Mouse (Mus musculus) kidney, embryonic 16.5 days (tissue): ENCODE measurements around the gene Camk1g. TPM values are rescaled to one million over a fixed set of nuclear protein-coding genes. Genes with fewer than 3 reads are reported as not detected.

Experiments
- ATAC-seq: fragments of 200-750 bp; cut with Nextera tagmentation; 2 replicates; pipeline ENCODE4 v1.8.0; 2017; ENCODE audit warnings: moderate TSS enrichment; ENCODE audit not compliant: low FRiP score, low TSS enrichment
- H3K27ac ChIP-seq: fragments of 300-500 bp; sonication (generic); 2 replicates; pipeline ENCODE4 v1.5.1; 2014; ENCODE audit warnings: low read length
- H3K27me3 ChIP-seq: fragments of 300-500 bp; sonication (generic); 2 replicates; pipeline ENCODE4 v1.6.1; 2014; ENCODE audit warnings: low read length, control low read depth, mixed read lengths; ENCODE audit not compliant: insufficient read depth
- H3K36me3 ChIP-seq: fragments of 300-500 bp; sonication (generic); 2 replicates; pipeline ENCODE4 v1.6.1; 2014; ENCODE audit warnings: low read length, control low read depth, mixed read lengths; ENCODE audit not compliant: insufficient read depth
- H3K4me1 ChIP-seq: fragments of 300-500 bp; sonication (generic); 2 replicates; pipeline ENCODE4 v1.6.1; 2014; ENCODE audit warnings: low read length, control low read depth, mixed read lengths; ENCODE audit not compliant: insufficient read depth
- H3K4me2 ChIP-seq: fragments of 300-500 bp; sonication (generic); replicated peaks from 2 replicates; pipeline ENCODE4 v1.6.1; 2014; ENCODE audit warnings: low read depth, low read length
- H3K4me3 ChIP-seq: fragments of 300-500 bp; sonication (generic); 2 replicates; pipeline ENCODE4 v1.5.1; 2014; ENCODE audit warnings: mild to moderate bottlenecking, low read length
- H3K9ac ChIP-seq: fragments of 300-500 bp; sonication (generic); replicated peaks from 2 replicates; pipeline ENCODE4 v1.6.1; 2014; ENCODE audit warnings: low read length
- H3K9me3 ChIP-seq: fragments of 300-500 bp; sonication (generic); 2 replicates; pipeline ENCODE4 v1.6.1; 2016; ENCODE audit warnings: low read length, control low read depth
- WGBS: fragments of 180-500 bp; shearing (Covaris S2); extraction: QIAGEN DNeasy Blood & Tissue Kit; methylation state at CpG from one replicate; pipeline ENCODE4 v1.1.7; 2014; 5-methylcytosine and 5-hydroxymethylcytosine counted together
- polyA plus RNA-seq: library from polyadenylated mRNA; unstranded; fragments of >200 nt; fragmentation: Nextera tagmentation; extraction: Ambion mirVana; gene quantifications from 2 replicates; pipeline ENCODE4 v1.2.1, GENCODE M21; 2015

Camk1g gene
- polyA plus RNA-seq, 1 experiment from 2014 or later: 16.2 TPM

DNA sequence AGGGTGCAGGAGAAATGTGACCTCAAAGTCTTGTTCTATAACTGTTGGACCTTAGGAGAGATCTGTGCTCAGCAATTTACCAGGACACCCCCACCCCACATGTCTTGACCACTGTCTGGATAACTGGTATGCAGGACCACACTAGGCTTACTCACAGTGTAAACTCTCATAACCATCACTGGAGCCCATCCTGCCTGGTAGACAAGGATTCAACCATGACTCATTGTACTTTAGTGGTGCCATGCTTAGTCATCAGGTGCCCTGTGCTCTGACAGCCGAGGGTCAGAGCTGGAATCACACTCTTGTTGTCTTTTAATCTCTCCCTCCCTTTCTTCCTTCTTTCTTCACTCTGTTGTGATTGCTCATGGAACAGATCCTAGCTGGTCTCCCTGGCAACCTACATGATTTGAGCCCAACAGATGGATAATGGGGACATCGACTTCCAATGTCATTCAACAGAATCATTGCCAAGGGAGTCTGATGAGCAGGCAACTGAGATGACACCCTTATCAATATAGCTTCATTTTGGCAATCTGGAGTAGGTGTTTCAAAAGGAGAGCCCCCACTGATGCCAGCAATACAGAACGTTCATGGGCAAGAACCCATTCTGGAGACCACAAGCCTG lies 71.8 kb downstream of the Camk1g start:
- Histone ChIP-seq H3K36me3 (no peaks in the 10 kb centered on the region), H3K4me3 (no peak overlapping the region), H3K4me2 (no peak overlapping the region), H3K9me3 (no peaks in the 10 kb centered on the region), H3K4me1 (no peaks in the 10 kb centered on the region; the same call in 1 of the 2 replicates), H3K27ac (no peak overlapping the region), H3K9ac (no peak overlapping the region), H3K27me3 (no peaks in the 10 kb centered on the region)
- 85% methylated on average over 3 of the region's 3 CpGs for WGBS
- no peak for ATAC-seq

Other genes with a start within 250 kb of the Camk1g start
- gene Diexf, start 240.0 kb downstream of the Camk1g start, polyA plus RNA-seq: 10.0 and 10.3 TPM in 2 replicates
- 18.2 and 18.6 TPM in 2 replicates for gene Irf6, start 217.2 kb downstream of the Camk1g start, polyA plus RNA-seq
- 16.1 and 17.1 TPM in 2 replicates for gene A130010J15Rik, start 202.3 kb downstream of the Camk1g start, polyA plus RNA-seq
- gene Traf3ip3, start 168.6 kb downstream of the Camk1g start, polyA plus RNA-seq: 2.0 and 2.1 TPM in 2 replicates
- 1.2 and 2.3 TPM in 2 replicates for gene Lamb3, start 162.6 kb downstream of the Camk1g start, polyA plus RNA-seq
- gene Hsd11b1, start 106.2 kb downstream of the Camk1g start, polyA plus RNA-seq: 2.6 and 4.6 TPM in 2 replicates
- gene G0s2, start 97.1 kb downstream of the Camk1g start, polyA plus RNA-seq: 39.8 and 55.9 TPM in 2 replicates